Mouse (Mus musculus) liver, embryonic 11.5 days (tissue): ENCODE measurements around the gene B3gnt2. TPM values are rescaled to one million over a fixed set of nuclear protein-coding genes. Genes with fewer than 3 reads are reported as not detected.

Experiments
- ATAC-seq: fragments of 200-750 bp; cut with Nextera tagmentation; replicated peaks from 2 replicates; pipeline ENCODE4 v1.8.0; 2017; ENCODE audit warnings: moderate number of reproducible peaks, mild to moderate bottlenecking, moderate TSS enrichment, moderate library complexity; ENCODE audit not compliant: low FRiP score
- DNase-seq: peaks from one replicate; pipeline ENCODE4 v3.0.0-alpha.2; 2017; ENCODE audit warnings: low spot score
- H3K27ac ChIP-seq: fragments of 300-500 bp; sonication (generic); 2 replicates; pipeline ENCODE4 v1.5.1; 2014; ENCODE audit warnings: mild to moderate bottlenecking, low read depth, low read length, control low read depth
- H3K27me3 ChIP-seq: fragments of 300-500 bp; sonication (generic); replicated peaks from 2 replicates; pipeline ENCODE4 v1.6.1; 2014; ENCODE audit warnings: low read length, mixed read lengths; ENCODE audit not compliant: control insufficient read depth, insufficient read depth
- H3K36me3 ChIP-seq: fragments of 300-500 bp; sonication (generic); 2 replicates; pipeline ENCODE4 v1.6.1; 2014; ENCODE audit warnings: mild to moderate bottlenecking, low read length, moderate library complexity, mixed read lengths; ENCODE audit not compliant: control insufficient read depth, insufficient read depth
- H3K4me1 ChIP-seq: fragments of 300-500 bp; sonication (generic); replicated peaks from 2 replicates; pipeline ENCODE4 v1.6.1; 2014; ENCODE audit warnings: low read length, mixed read lengths; ENCODE audit not compliant: control insufficient read depth, insufficient read depth
- H3K4me2 ChIP-seq: fragments of 300-500 bp; sonication (generic); 2 replicates; pipeline ENCODE4 v1.6.1; 2014; ENCODE audit warnings: mild to moderate bottlenecking, control low read depth, moderate library complexity
- H3K4me3 ChIP-seq: fragments of 300-500 bp; sonication (generic); 2 replicates; pipeline ENCODE4 v1.5.1; 2014; ENCODE audit warnings: low read depth, low read length, control low read depth
- H3K9ac ChIP-seq: fragments of 300-500 bp; sonication (generic); 2 replicates; pipeline ENCODE4 v1.6.1; 2014; ENCODE audit warnings: low read depth, low read length, control low read depth
- H3K9me3 ChIP-seq: fragments of 300-500 bp; sonication (generic); 2 replicates; pipeline ENCODE4 v1.6.1; 2016; ENCODE audit warnings: low read length, inconsistent platforms, mixed read lengths; ENCODE audit not compliant: control insufficient read depth
- WGBS: fragments of 180-500 bp; shearing (Covaris S2); extraction: QIAGEN DNeasy Blood & Tissue Kit; methylation state at CpG from one replicate; pipeline ENCODE4 v1.1.7; 2014; 5-methylcytosine and 5-hydroxymethylcytosine counted together
- polyA plus RNA-seq: library from polyadenylated mRNA; unstranded; fragments of >200 nt; fragmentation: Nextera tagmentation; extraction: Ambion mirVana; gene quantifications from 2 replicates; pipeline ENCODE4 v1.2.1, GENCODE M21; 2014

Gene B3gnt2
- polyA plus RNA-seq, 1 experiment from 2014 or later: 3.9 TPM

DNA sequence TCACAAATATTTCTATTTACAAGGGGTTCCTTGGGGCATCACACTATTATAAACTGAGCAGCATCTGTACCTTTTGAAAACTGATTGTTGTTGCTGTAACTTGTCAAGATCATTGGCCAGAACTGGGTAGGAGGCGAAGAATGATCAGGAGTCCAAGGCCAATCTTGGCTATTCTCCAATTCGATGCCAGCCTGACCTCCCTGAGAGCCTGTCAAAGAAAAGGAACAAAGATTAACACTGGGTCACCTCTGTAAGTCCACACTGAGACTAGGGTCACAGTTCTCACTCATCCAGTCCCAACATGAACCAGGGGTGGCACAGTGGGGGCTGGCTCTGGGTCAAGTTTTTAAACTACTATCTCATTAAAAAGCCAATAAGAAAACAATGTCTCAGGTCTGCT, 85.9 kb downstream of the B3gnt2 start:
- no peaks in the 10 kb centered on the region for H3K4me1 ChIP-seq
- ATAC-seq (no peak), DNase-seq (no peak)
- no peak overlapping the region for H3K4me2 ChIP-seq
- no peak overlapping the region for H3K27ac ChIP-seq
- H3K27me3 ChIP-seq: no peaks in the 10 kb centered on the region
- no peak overlapping the region for H3K4me3 ChIP-seq
- no peaks in the 10 kb centered on the region for H3K9me3 ChIP-seq
- no peak overlapping the region for H3K9ac ChIP-seq
- WGBS: 89% methylated on average over 2 of the region's 2 CpGs
- H3K36me3 ChIP-seq: no peaks in the 10 kb centered on the region

DNA sequence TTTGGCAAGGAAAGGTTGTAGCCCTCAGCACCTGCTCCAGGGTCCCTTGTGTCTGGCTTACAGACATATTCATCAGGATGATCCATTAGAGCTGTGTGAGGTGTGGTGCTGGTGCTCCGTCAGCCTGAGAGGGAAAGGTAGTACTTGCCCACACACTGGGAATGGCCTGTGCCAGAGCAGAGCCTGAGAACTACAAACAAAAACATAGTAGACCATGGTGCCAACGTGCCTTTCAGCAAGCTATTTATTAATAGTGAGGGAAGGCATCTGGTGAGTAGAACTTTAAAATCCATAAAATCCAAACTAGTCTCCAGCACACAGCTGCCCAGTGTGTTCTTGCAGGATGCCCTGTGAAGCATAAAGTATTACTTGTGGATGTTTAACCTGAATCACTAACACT, 94.5 kb downstream of the B3gnt2 start:
- DNase-seq (no peak), ATAC-seq (no peak)
- H3K4me1 ChIP-seq: 0 out of 2 replicates have a peak, but pooled peaks cover 3% of the 10 kb centered on the region
- no peaks in the 10 kb centered on the region for H3K36me3 ChIP-seq
- 77% methylated on average over 2 of the region's 2 CpGs for WGBS
- H3K27ac ChIP-seq: no peak overlapping the region
- no peaks in the 10 kb centered on the region for H3K27me3 ChIP-seq
- H3K9me3 ChIP-seq: no peaks in the 10 kb centered on the region
- H3K4me2 ChIP-seq: no peak overlapping the region
- no peak overlapping the region for H3K4me3 ChIP-seq
- no peak overlapping the region for H3K9ac ChIP-seq

DNA sequence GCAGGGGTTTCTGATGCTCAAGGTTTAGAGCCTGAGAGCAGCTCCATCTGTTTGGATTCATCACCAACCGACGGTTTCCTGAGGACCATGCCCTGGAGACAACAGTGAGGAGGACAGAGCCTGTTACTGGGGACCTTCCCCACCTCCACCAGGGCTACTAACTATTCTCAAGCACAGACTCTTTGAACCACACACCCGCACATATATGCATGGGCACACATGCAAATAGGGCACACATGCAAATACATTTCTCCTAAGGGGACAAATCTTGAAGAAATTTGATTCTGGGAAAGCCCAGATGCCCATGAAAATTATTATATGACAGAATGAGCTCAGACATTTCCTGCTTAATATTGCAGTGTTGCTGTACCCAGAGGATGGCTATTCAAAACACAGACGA, 95.3 kb downstream of the B3gnt2 start:
- 83% methylated on average over 4 of the region's 4 CpGs for WGBS
- H3K9ac ChIP-seq: no peak overlapping the region

DNA sequence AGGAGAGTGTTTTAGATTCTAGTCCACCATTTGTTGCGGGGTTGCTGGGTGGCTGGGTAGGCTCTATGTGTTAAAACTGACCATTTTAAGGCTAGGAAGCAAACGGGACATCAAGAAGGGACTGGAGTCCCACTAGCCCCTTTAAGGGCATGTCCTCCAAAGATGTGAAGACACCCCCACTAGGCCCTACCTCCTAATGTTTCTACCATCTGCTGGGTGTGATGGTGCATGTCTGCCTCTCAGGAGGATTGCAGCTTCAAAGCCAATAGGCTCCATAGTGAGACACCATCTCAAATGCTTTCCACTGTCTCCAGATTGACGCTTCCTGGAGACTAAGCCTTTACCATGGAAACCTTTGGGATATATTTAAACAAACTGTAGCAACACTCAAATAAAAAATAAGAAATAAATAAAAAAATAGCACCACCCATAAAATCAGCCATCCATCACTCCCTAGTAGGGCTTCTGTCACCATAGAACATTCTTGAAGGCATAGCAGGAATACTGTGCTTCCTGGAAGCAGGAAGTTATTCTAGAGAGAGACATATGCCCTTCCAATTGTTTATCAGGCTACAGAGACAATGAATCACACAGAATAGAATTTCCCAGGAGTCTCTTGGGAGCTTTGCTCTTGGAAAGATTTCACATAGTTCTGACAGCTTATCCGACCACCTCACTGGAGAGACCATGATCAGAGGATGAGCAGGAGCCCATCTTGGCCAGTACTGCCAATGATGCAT, 97.0 kb downstream of the B3gnt2 start:
- H3K4me3 ChIP-seq: no peak overlapping the region
- 79% methylated on average over 4 of the region's 4 CpGs for whole genome bisulfite sequencing
- 0 out of 2 replicates have a peak, but pooled peaks cover 3% of the 10 kb centered on the region for H3K4me1 ChIP-seq
- H3K9ac ChIP-seq: no peak overlapping the region
- no peak for ATAC-seq
- no peaks in the 10 kb centered on the region for H3K9me3 ChIP-seq
- H3K27me3 ChIP-seq: no peaks in the 10 kb centered on the region
- no peak for DNase-seq
- no peak overlapping the region for H3K4me2 ChIP-seq
- H3K27ac ChIP-seq: no peak overlapping the region
- no peaks in the 10 kb centered on the region for H3K36me3 ChIP-seq

More for the DNA sequence above, 95.3 kb downstream of the B3gnt2 start:
- Histone ChIP-seq H3K4me3 (no peak overlapping the region), H3K27ac (no peak overlapping the region), H3K4me2 (no peak overlapping the region), H3K4me1 (0 out of 2 replicates have a peak, but pooled peaks cover 3% of the 10 kb centered on the region), H3K36me3 (no peaks in the 10 kb centered on the region), H3K9me3 (no peaks in the 10 kb centered on the region), H3K27me3 (no peaks in the 10 kb centered on the region)
- DNase-seq (no peak), ATAC-seq (no peak)

DNA sequence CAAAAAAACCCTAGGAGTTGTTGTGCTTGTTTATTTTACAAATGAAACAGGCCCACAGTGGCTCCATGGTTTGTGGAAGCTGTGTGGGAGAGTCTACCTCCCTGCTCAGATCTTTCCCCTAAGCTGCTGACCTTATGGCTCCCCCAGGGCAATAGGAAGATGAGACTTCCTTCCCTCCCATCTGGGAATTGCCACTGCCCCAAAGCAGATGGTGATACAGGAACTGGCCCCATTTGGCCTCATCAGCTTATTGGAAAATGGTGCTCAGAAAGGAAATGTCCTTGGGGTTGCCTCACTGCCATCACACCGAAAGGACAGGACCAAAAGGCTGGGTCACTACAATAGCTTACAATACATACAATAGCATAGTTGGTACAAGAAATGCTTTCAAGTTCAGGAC, 97.7 kb downstream of the B3gnt2 start:
- WGBS: 57% methylated on average over 1 of the region's 1 CpGs
- Histone ChIP-seq H3K4me1 (0 out of 2 replicates have a peak, but pooled peaks cover 3% of the 10 kb centered on the region), H3K36me3 (no peaks in the 10 kb centered on the region), H3K9me3 (no peaks in the 10 kb centered on the region), H3K9ac (no peak overlapping the region), H3K27ac (no peak overlapping the region), H3K4me3 (no peak overlapping the region), H3K27me3 (no peaks in the 10 kb centered on the region), H3K4me2 (no peak overlapping the region)
- no peak for DNase-seq
- ATAC-seq: no peak

GRCm38 (mm10) chr11:22762236-22762927, 98.4 kb downstream of the B3gnt2 start:
- H3K27ac ChIP-seq: no peak overlapping the region
- no peak overlapping the region for H3K9ac ChIP-seq
- no peak for ATAC-seq
- H3K9me3 ChIP-seq: no peaks in the 10 kb centered on the region
- DNase-seq: no peak
- H3K36me3 ChIP-seq: no peaks in the 10 kb centered on the region
- 48% methylated on average over 18 of the region's 18 CpGs for WGBS
- no peak overlapping the region for H3K4me3 ChIP-seq
- no peaks in the 10 kb centered on the region for H3K27me3 ChIP-seq
- 0 out of 2 replicates have a peak, but pooled peaks cover 3% of the 10 kb centered on the region for H3K4me1 ChIP-seq
- H3K4me2 ChIP-seq: no peak overlapping the region

DNA sequence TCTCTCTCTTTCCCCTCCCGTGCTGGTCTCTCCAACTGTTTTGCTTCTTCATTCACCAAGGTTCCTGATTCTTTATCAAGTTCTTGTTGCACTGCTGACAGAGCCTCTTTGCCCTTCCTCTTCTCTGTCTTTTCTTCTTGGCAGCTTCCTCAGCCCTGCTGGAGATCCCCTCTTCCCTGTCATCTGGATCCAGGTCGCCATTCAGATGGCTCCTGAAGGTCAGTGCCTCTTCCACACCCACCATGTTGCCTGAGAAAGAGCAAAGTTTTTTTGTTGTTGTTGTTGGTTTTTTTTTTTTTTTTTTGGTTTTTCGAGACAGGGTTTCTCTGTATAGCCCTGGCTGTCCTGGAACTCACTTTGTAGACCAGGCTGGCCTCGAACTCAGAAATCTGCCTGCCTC, 101.0 kb downstream of the B3gnt2 start:
- no peak for ATAC-seq

GRCm38 (mm10) chr11:22756168-22756980, 104.4 kb downstream of the B3gnt2 start:
- H3K27me3 ChIP-seq: no peaks in the 10 kb centered on the region
- no peak overlapping the region for H3K9ac ChIP-seq
- ATAC-seq (no peak), DNase-seq (no peak)
- H3K4me3 ChIP-seq: no peak overlapping the region
- H3K27ac ChIP-seq: no peak overlapping the region
- WGBS: 85% methylated on average over 3 of the region's 3 CpGs
- H3K4me2 ChIP-seq: no peak overlapping the region
- no peaks in the 10 kb centered on the region for H3K9me3 ChIP-seq
- H3K36me3 ChIP-seq: no peaks in the 10 kb centered on the region
- no peaks in the 10 kb centered on the region for H3K4me1 ChIP-seq

More for the DNA sequence above, 101.0 kb downstream of the B3gnt2 start:
- DNase-seq: no peak
- Histone ChIP-seq H3K9me3 (no peaks in the 10 kb centered on the region), H3K27me3 (no peaks in the 10 kb centered on the region), H3K4me2 (no peak overlapping the region), H3K4me3 (no peak overlapping the region), H3K4me1 (0 out of 2 replicates have a peak, but pooled peaks cover 3% of the 10 kb centered on the region), H3K27ac (no peak overlapping the region), H3K36me3 (no peaks in the 10 kb centered on the region), H3K9ac (no peak overlapping the region)
- 69% methylated on average over 3 of the region's 4 CpGs for WGBS
